Mouse (Mus musculus) midbrain, embryonic 16.5 days (tissue): Measurements from ENCODE around the gene Olfr1555-ps1. TPM values are rescaled to one million over a fixed set of nuclear protein-coding genes. Genes with fewer than 3 reads are reported as not detected.

Experiments used
- ATAC-seq: fragments of 200-750 bp; cut with Nextera tagmentation; 2 replicates; pipeline ENCODE4 v1.8.0; 2017; ENCODE audit warnings: moderate TSS enrichment
- H3K27ac ChIP-seq: fragments of 300-500 bp; sonication (generic); 2 replicates; pipeline ENCODE4 v1.5.1; 2014; ENCODE audit warnings: mild to moderate bottlenecking, low read length, mixed read lengths
- H3K27me3 ChIP-seq: fragments of 300-500 bp; sonication (generic); 2 replicates; pipeline ENCODE4 v1.6.1; 2014; ENCODE audit warnings: low read depth, low read length, mixed read lengths; ENCODE audit not compliant: control insufficient read depth, insufficient read depth
- H3K36me3 ChIP-seq: fragments of 300-500 bp; sonication (generic); 2 replicates; pipeline ENCODE4 v1.6.1; 2014; ENCODE audit warnings: mild to moderate bottlenecking, low read length, moderate library complexity, mixed read lengths; ENCODE audit not compliant: control insufficient read depth, insufficient read depth
- H3K4me1 ChIP-seq: fragments of 300-500 bp; sonication (generic); 2 replicates; pipeline ENCODE4 v1.6.1; 2014; ENCODE audit warnings: mild to moderate bottlenecking, low read length, mixed read lengths; ENCODE audit not compliant: control insufficient read depth, insufficient read depth
- H3K4me2 ChIP-seq: fragments of 300-500 bp; sonication (generic); 2 replicates; pipeline ENCODE4 v1.6.1; 2014; ENCODE audit warnings: mild to moderate bottlenecking, low read length, mixed read lengths
- H3K4me3 ChIP-seq: fragments of 300-500 bp; sonication (generic); 2 replicates; pipeline ENCODE4 v1.5.1; 2014; ENCODE audit warnings: low read depth, mild to moderate bottlenecking, low read length, moderate library complexity, mixed read lengths
- H3K9ac ChIP-seq: fragments of 300-500 bp; sonication (generic); 2 replicates; pipeline ENCODE4 v1.6.1; 2014; ENCODE audit warnings: low read depth, low read length, mixed read lengths
- H3K9me3 ChIP-seq: fragments of 300-500 bp; sonication (generic); replicated peaks from 2 replicates; pipeline ENCODE4 v1.6.1; 2014; ENCODE audit warnings: mild to moderate bottlenecking, low read length, mixed read lengths; ENCODE audit not compliant: control insufficient read depth, poor library complexity, severe bottlenecking
- WGBS: fragments of 180-500 bp; shearing (Covaris S2); extraction: QIAGEN DNeasy Blood & Tissue Kit; methylation state at CpG from one replicate; pipeline ENCODE4 v1.1.7; 2014; 5-methylcytosine and 5-hydroxymethylcytosine counted together
- polyA plus RNA-seq: library from polyadenylated mRNA; unstranded; fragments of >200 nt; fragmentation: Nextera tagmentation; extraction: Ambion mirVana; gene quantifications from 2 replicates; pipeline ENCODE4 v1.2.1, GENCODE M21; 2015

The Olfr1555-ps1 gene
- polyA plus RNA-seq, 1 experiment from 2014 or later = not detected

DNA sequence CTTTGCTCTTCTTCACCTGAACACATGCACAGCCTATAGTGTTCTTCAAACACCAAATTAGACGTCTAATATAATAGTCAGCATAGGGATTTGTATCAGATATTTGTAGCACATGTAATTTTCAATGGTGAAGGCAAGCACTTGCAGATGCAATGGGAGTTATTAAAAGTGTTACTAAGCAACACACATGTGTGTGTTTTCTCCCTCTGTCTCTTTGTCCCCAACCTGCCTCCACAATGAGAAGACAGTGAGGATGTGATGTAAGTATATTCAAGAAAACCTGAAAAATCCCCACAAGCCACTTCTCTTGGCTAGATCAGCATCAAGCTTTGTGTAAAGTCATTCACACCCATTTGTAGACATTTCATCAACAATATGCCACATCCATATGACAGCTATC, 54.1 kb downstream of the Olfr1555-ps1 start, which contains the start of gene Olfr1428:
Olfr1428 (minus strand) TSS at position 101 of the 400 bp plus-strand sequence.
- 80% methylated on average over 1 of the region's 1 CpGs for WGBS

More for the DNA sequence above, 54.1 kb downstream of the Olfr1555-ps1 start, which contains the start of gene Olfr1428:
- Histone ChIP-seq H3K27me3 (no peaks in the 10 kb centered on the region), H3K4me3 (no peak within 1 kb of the TSS), H3K27ac (no peak within 1 kb of the TSS), H3K4me1 (no peaks in the 10 kb centered on the region), H3K4me2 (no peak within 1 kb of the TSS), H3K9me3 (no peaks in the 10 kb centered on the region), H3K36me3 (no peaks in the 10 kb centered on the region), H3K9ac (no peak within 1 kb of the TSS)
- no peak for ATAC-seq

Other genes starting within 250 kb of the Olfr1555-ps1 start
- gene Osbp, start 204.2 kb downstream of the Olfr1555-ps1 start, polyA plus RNA-seq = 3.3 and 3.6 TPM in 2 replicates
- not detected in 2 replicates for gene Olfr1423, start 128.8 kb downstream of the Olfr1555-ps1 start, polyA plus RNA-seq
- gene Olfr1424, start 107.4 kb downstream of the Olfr1555-ps1 start, polyA plus RNA-seq = not detected in 2 replicates
- gene Olfr1425, start 92.4 kb downstream of the Olfr1555-ps1 start, polyA plus RNA-seq = not detected in 2 replicates
- not detected in 2 replicates for gene Olfr1426, start 78.1 kb downstream of the Olfr1555-ps1 start, polyA plus RNA-seq
- gene Olfr1427, start 66.8 kb downstream of the Olfr1555-ps1 start, polyA plus RNA-seq = not detected in 2 replicates
- not detected in 2 replicates for gene Olfr1428, start 54.2 kb downstream of the Olfr1555-ps1 start, polyA plus RNA-seq
- not detected in 2 replicates for gene Olfr76, start 46.9 kb downstream of the Olfr1555-ps1 start, polyA plus RNA-seq
- gene Olfr1431, start 30.5 kb upstream of the Olfr1555-ps1 start, polyA plus RNA-seq = 0.08 TPM in 1 of 2 replicates, not detected in the other
- gene Olfr1432, start 62.5 kb upstream of the Olfr1555-ps1 start, polyA plus RNA-seq = not detected in 2 replicates
- not detected in 2 replicates for gene Olfr262, start 71.5 kb upstream of the Olfr1555-ps1 start, polyA plus RNA-seq
- 0.09 TPM in 1 of 2 replicates, not detected in the other for gene Olfr235, start 90.9 kb upstream of the Olfr1555-ps1 start, polyA plus RNA-seq
- not detected in 2 replicates for gene Olfr1434, start 109.7 kb upstream of the Olfr1555-ps1 start, polyA plus RNA-seq
- not detected in 2 replicates for gene Olfr1436, start 129.0 kb upstream of the Olfr1555-ps1 start, polyA plus RNA-seq
- not detected in 2 replicates for gene Olfr1437, start 155.0 kb upstream of the Olfr1555-ps1 start, polyA plus RNA-seq
- gene Olfr1438-ps1, start 165.8 kb upstream of the Olfr1555-ps1 start, polyA plus RNA-seq = not detected in 2 replicates
- not detected in 2 replicates for gene Olfr1440, start 217.2 kb upstream of the Olfr1555-ps1 start, polyA plus RNA-seq
- gene Olfr1441, start 247.3 kb upstream of the Olfr1555-ps1 start, polyA plus RNA-seq = not detected in 2 replicates